Mouse (Mus musculus) c-Kit-negative CD71-positive TER-119-positive erythroid progenitor cells, embryonic 14.5 days (primary cell): ENCODE data around the gene Syt16.

Source experiments
- DNase-seq: peaks from one replicate; pipeline ENCODE4 v3.0.0-alpha.2; 2013; ENCODE audit warnings: low read depth, low spot score

The Syt16 gene

GRCm38 (mm10) chr12:74105811-74106513, 108.5 kb downstream of the Syt16 start:
- no peak for DNase-seq

GRCm38 (mm10) chr12:74108663-74109081, 111.2 kb downstream of the Syt16 start:
- no peak for DNase-seq

DNA sequence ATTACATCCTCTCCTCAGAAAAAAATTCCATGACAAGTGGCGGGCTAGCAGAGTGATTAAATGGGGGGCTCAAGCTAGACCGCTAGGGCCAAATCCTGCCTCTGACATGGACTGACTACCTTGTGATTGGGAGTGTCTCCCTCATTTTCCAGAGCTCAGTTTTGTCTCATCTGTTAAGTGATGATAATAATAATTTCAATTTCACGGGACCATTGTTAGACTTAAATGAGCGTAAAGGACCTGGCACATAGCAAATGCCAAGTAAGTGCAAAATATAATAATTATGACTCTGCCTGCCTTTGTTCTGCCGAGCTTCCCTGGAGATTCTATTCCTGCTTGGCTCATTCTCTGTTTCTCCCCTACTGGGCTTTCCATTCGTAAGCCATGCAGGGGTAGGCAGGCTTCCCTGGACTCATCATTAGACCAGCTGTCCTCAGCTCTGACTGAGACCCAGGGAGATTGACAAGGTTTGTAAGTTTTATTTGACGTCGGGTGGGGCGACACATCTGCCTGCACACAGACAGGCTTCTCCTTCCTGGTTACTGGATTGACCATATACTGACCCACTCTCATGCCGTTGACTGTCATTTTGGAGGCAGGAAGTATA, 112.1 kb downstream of the Syt16 start:
- DNase-seq = no peak

- no peak for DNase-seq
Measured at GRCm38 (mm10) chr12:74116825-74117224, 119.4 kb downstream of the Syt16 start.

DNA sequence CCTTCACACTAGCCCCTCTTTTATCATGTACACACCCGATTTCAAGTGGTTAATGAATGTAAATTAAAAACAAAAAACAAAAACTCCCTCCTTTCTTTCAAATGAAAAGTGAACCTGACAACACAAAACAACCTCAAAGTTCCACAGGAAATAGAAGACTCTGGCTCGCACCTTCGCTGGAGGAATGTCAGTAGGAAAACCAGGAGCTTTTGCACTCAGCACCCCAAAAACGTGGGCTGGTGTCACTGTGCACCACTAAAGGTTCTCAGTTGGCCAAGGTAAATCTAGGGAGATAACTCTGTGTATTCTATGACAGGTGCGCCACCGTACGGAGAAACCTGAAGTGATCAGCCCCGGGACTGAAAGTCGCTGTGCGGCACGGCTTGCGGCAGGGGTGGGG, 128.3 kb downstream of the Syt16 start:
- DNase-seq = no peak

DNA sequence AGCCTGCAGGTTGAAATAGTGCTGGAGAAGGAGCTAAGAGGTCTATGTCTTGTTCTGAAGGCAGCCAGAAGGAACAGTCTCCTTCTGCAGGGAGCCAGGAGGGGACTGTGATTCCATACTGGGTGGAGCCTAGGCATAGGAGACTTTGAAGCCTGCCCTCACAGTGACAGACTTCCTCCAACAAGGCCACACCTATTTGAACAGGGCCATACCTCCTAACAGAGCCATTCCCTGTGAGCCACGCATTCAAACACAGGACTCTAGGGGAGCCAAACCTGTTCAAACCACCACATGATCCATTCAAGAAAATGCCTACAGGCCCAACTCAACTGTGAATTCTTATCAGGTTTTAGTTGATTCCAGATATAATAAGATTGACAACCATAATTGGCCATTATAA, 130.8 kb downstream of the Syt16 start:
- DNase-seq = no peak

- no peak for DNase-seq
Measured at GRCm38 (mm10) chr12:74131790-74132189, 134.3 kb downstream of the Syt16 start.

DNA sequence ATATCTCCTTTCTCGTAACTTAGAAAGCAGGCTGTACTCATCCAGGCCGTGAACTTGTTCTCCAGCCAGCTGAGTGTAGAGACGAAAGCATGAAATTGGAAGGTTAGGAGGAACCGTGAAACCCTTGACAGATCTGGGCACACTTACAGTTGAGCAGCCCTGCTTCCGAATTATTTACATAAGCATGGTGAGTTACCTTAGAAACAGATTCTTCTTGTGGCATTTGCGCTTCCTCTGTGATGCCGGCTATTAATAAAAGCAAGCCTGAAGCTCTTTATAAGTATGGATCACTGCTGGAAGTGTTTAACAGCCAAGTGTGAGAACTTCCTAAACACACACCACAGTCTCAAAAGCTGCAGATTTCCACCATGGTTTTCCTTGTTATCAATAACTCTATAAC, 144.7 kb downstream of the Syt16 start:
- DNase-seq = no peak

DNA sequence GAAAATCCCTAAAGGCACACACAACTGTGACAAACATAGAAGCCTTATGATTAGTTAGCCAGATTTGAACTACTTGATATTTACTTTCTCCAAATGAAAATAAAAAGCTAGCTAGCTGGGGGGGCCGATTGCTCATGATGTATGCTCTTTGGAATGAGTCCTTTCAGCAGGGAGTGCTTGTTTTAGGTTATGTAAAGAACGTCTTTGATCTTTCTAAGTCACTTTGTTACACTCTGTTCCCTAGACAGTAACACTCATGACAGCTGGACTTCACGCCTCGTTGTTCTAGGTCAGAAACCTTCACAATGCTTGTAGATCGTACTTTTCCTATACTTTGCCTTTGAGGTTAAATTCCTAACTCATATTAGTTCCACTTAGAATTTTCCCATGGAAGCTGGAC, 146.9 kb downstream of the Syt16 start:
- DNase-seq = no peak

DNA sequence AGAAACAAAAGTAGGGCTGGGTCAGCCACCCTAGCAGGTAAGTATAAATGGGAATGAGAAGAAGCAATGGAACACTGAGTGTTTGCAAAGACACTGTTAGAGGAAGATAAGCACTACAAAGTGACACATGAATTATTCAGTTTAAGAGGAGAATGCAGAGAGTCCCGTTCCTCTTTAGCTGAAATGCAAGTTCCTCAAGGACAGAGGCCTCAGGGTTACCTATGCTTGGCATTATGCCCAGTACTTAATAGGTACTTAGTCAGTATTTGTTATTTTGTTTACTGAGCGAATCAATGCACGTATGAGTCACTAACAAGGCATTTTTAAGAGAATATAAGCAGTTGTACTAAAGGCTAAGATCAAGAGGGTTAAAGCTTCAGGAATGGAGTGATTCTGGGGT, 163.3 kb downstream of the Syt16 start:
- no peak for DNase-seq

DNA sequence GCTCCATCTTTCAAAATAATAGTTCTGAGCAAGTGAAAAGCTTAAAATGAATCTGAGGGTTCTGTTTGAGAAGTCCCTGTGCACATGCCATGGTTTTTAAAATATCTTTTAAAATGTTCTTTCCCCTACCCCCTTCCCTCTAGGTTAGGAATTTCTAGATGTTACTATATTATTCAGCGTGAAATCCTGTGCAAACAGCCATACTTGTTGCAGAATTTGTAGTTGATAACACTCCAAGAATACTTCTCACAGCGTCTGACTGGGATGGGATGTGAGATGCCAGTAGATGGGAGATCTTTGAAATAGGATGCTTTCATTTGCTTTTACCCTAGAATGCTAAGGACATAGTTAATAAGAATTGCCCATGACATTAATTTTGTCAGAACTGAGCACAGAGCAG, 165.6 kb downstream of the Syt16 start:
- no peak for DNase-seq

DNA sequence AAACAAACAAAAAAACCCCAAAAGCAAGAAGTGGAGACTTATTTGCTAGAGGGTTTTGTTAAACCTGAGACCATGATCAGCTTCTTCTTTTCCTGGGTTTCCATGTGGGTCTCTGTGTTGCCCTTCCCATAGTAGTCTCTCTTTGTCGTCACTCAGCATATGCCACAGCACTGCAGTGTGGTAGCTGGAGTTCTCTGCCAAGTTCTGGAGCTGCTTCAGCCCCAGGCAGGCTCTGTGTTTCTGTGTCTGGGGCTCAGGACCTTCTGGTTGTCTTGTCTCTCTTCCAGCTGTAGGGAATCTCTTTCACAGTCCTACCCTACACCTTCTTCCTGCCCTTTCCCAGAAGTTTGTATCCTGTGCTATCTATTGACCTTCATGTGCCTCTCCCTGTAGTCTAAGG, 173.8 kb downstream of the Syt16 start:
- DNase-seq = no peak

GRCm38 (mm10) chr12:74173902-74174301, 176.4 kb downstream of the Syt16 start:
- DNase-seq = no peak

- no peak for DNase-seq
Measured at GRCm38 (mm10) chr12:74184596-74184995, 187.1 kb downstream of the Syt16 start.

- DNase-seq = no peak
Measured at GRCm38 (mm10) chr12:74188243-74188785, 190.9 kb downstream of the Syt16 start.

DNA sequence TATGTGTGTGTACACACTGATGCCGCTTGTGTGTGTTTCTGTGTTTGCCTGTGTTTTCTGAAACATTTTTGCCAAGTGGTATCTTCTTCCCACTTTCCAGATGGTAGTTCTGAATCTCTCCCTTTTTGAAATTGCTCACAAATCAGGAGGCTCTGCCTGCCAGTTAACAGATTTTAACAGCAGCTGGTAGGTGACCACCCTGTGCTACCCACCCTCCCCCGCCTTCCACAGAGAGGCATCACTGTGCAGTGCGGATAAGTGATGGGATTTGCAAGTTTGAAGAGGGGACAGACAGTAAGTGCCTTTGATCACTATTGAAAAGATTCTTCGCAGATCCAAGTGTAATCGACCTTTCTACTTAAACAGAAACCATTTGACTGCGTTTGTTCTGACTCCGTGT, 191.4 kb downstream of the Syt16 start:
- DNase-seq = no peak

- no peak for DNase-seq
Measured at GRCm38 (mm10) chr12:74189840-74190239, 192.4 kb downstream of the Syt16 start.

DNA sequence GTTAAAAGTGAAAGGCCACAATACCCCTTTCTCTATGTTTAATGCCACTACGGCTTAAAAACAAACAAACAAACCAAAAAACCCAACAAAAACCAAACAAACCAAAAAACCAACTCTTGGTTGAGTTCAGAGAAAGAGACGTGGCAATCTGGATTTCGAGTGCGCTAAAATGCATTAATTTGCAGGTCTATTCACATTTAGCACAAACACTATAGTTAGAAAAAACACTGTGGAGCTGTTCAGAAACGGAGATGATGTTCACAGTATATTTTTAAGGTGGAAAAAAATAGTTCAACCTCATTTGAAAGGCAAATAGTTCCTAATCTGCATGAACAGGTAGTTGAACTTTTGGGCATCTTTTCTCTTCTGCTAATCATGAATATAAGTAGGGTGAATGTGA, 192.8 kb downstream of the Syt16 start:
- DNase-seq = no peak

DNA sequence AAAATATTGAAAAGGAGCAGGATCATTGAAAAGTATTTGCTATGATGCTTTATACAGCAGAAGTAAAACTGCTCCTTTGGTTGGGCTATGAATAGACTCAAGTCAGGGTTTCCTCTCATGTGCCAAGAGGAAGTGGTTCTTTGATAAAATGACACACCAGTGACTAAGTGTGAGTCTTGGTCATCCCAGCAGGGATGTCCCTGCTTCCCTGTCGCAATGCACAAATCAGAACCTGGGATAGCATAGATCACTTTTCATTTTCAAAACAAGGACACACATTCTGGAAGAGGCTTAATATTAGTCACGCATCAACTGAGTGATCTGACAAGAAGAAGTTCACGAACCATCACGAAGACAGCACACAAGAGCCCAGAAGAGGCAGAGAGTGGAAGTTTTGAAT, 195.1 kb downstream of the Syt16 start:
- DNase-seq = no peak

GRCm38 (mm10) chr12:74201410-74201809, 203.9 kb downstream of the Syt16 start:
- no peak for DNase-seq

GRCm38 (mm10) chr12:74202431-74203042, 205.1 kb downstream of the Syt16 start:
- DNase-seq = no peak

GRCm38 (mm10) chr12:74212156-74212555, 214.7 kb downstream of the Syt16 start:
- DNase-seq = no peak
